Mouse (Mus musculus) embryonic fibroblast, embryonic 13.5 days (primary cell): Measurements from ENCODE around the gene Rho.

Source experiments
- CTCF ChIP-seq: IDR thresholded peaks from 2 replicates; pipeline ENCODE4 v1.5.1; 2011; ENCODE audit warnings: mild to moderate bottlenecking, control low read depth, low read length, moderate library complexity, borderline replicate concordance; ENCODE audit not compliant: insufficient read depth
- POLR2A ChIP-seq: IDR thresholded peaks from 2 replicates; pipeline ENCODE4 v1.6.1; 2011; ENCODE audit warnings: low read depth, mild to moderate bottlenecking, control low read depth, low read length, moderate library complexity

- TF ChIP-seq POLR2A (no peak), CTCF (no peak)
Observed at GRCm38 (mm10) chr6:115924829-115925228, 6.7 kb upstream of the Rho start.
